Mouse (Mus musculus) ES-Bruce4 (cell line): ENCODE results near the gene Cers2. TPM values are rescaled to one million over a fixed set of nuclear protein-coding genes. Genes with fewer than 3 reads are reported as not detected.

Experiments
- H3K27ac ChIP-seq: 2 replicates; pipeline ENCODE4 v1.5.1; 2012; ENCODE audit warnings: low read length, inconsistent platforms; ENCODE audit not compliant: insufficient read depth
- H3K27me3 ChIP-seq: 2 replicates; pipeline ENCODE4 v1.6.1; 2012; ENCODE audit warnings: mild to moderate bottlenecking, low read length, inconsistent platforms; ENCODE audit not compliant: control insufficient read depth, poor library complexity, insufficient read depth, severe bottlenecking
- H3K36me3 ChIP-seq: 2 replicates; pipeline ENCODE4 v1.6.1; 2012; ENCODE audit warnings: inconsistent platforms, mild to moderate bottlenecking, low read length, moderate library complexity; ENCODE audit not compliant: control insufficient read depth, poor library complexity, insufficient read depth, severe bottlenecking
- H3K4me1 ChIP-seq: one replicate; pipeline ENCODE4 v1.8.1; 2011; ENCODE audit warnings: low read length; ENCODE audit not compliant: control insufficient read depth, insufficient read depth
- H3K4me3 ChIP-seq: 2 replicates; pipeline ENCODE4 v1.5.1; 2011; ENCODE audit warnings: low read depth, mild to moderate bottlenecking, low read length
- H3K9ac ChIP-seq: 2 replicates; pipeline ENCODE4 v1.6.1; 2012; ENCODE audit warnings: low read depth, mild to moderate bottlenecking, inconsistent platforms; ENCODE audit not compliant: poor library complexity, severe bottlenecking
- H3K9me3 ChIP-seq: replicated peaks from 2 replicates; pipeline ENCODE4 v1.6.1; 2012; ENCODE audit warnings: mild to moderate bottlenecking, low read length, inconsistent platforms; ENCODE audit not compliant: control insufficient read depth, poor library complexity, insufficient read depth, severe bottlenecking
- CTCF ChIP-seq: IDR thresholded peaks from one replicate; pipeline ENCODE4 v1.8.1; 2011; ENCODE audit warnings: low read depth, low read length
- EP300 ChIP-seq: IDR thresholded peaks from 2 replicates; pipeline ENCODE4 v1.6.1; 2011; ENCODE audit warnings: low read depth, low read length; ENCODE audit not compliant: insufficient read depth
- POLR2A ChIP-seq: IDR thresholded peaks from one replicate; pipeline ENCODE4 v1.8.1; 2011; ENCODE audit warnings: low read length; ENCODE audit not compliant: insufficient read depth
- polyA plus RNA-seq: library from polyadenylated mRNA; stranded (reverse); fragments of >200 nt; gene quantifications from 2 replicates; pipeline ENCODE4 v1.2.4, GENCODE M21; 2011; ENCODE audit warnings: low read depth; ENCODE audit not compliant: missing spikeins, insufficient read depth, insufficient read length

The Cers2 gene
- polyA plus RNA-seq, 1 experiment = 99.9 TPM

DNA sequence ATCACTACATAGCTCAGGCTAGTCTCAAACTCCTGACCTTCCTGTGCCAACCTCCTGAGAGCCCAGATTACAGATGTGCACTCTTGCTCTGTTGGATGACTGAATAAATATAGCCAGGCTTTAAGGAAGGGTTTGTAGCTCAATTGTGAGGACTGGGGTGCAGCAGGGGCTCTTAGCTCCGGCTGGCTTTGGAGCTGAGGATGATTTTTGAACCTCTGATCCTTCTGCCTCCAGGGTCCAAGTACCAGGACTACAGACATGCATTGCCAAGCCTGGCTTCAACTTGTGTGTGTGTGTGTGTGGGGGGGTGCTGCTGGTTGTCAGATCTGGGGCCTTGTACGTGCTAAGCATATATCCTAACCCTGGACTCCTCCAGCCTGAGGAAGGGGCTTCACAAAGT is 21.7 kb upstream of the Cers2 start:
- TF ChIP-seq POLR2A (no peak), EP300 (no peak), CTCF (no peak)
- Histone ChIP-seq H3K4me3 (no peak overlapping the region), H3K36me3 (peaks cover 20% of the 10 kb centered on the region), H3K9ac (no peak overlapping the region), H3K9me3 (no peaks in the 10 kb centered on the region), H3K27ac (no peak overlapping the region), H3K27me3 (no peaks in the 10 kb centered on the region), H3K4me1 (peaks cover 14% of the 10 kb centered on the region)

DNA sequence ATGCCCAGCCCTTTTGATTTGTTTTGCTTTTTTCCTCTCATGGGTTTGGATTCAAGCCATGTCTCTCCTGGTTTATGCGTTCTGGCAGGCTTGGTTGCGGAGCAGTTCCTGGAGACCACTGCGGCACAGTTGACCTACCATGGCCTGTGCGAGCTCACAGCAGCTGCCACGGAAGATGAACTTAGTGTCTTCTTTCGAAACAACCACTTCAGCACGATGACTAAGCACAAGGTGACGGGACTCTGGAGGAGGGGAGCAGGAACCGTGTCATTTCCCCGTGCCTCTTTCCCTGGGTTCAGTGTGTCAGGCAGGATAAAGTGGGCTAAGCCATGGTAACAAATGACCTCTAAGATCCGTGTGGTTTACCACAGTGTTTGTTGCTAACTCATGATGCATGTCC is 21.1 kb upstream of the Cers2 start:
- Histone ChIP-seq H3K36me3 (peaks cover 14% of the 10 kb centered on the region), H3K27me3 (no peaks in the 10 kb centered on the region), H3K4me1 (peaks cover 14% of the 10 kb centered on the region), H3K27ac (peak overlapping the region; percentile 53; the same call in 1 of the 2 replicates), H3K9me3 (no peaks in the 10 kb centered on the region), H3K9ac (no peak overlapping the region), H3K4me3 (no peak overlapping the region)
- TF ChIP-seq EP300 (no peak), POLR2A (no peak), CTCF (no peak)

DNA sequence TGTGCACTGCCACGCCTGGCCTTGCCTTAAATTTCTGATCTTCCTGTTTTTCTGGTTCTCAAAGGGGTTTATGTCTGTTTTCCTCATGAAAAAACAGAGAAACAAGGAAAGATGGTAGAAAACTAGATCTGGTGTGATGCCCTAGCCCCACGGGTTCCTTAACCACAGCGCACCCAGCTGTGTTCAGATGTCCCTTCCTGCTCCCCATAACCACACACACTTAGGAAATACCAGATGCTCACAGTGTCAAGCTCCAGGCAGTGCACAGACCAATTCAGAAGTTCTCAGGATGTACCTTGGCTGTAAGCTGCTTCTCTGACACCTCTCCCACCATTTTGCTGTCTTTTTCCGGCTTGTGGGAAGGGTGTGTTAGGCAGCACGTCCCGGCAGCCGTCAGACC is 20.3 kb upstream of the Cers2 start:
- Histone ChIP-seq H3K27ac (peak overlapping the region; percentile 53), H3K36me3 (peaks cover 12% of the 10 kb centered on the region), H3K9me3 (no peaks in the 10 kb centered on the region), H3K27me3 (no peaks in the 10 kb centered on the region), H3K4me1 (peaks cover 14% of the 10 kb centered on the region), H3K4me3 (no peak overlapping the region), H3K9ac (no peak overlapping the region)
- TF ChIP-seq POLR2A (no peak), CTCF (no peak), EP300 (no peak)

DNA sequence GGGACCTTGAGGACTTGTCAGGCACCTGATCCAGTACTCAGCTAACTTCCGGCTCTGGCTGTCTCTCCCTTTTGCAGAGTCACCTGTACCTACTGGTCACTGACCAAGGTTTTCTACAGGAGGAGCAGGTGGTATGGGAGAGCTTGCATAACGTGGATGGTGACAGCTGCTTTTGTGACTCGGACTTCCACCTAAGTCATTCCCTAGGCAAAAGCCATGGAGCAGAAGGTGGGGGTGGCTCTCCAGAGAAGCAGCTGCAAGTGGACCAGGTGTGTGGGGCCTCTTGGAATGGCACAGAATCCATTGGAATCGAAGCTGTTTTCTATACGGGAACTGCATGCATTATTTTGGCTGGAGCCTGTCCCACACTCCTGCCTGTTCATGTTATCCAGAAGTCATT is 19.9 kb upstream of the Cers2 start:
- Histone ChIP-seq H3K27me3 (no peaks in the 10 kb centered on the region), H3K9me3 (no peaks in the 10 kb centered on the region), H3K27ac (peak overlapping the region; percentile 11; the same call in 1 of the 2 replicates), H3K4me1 (peaks cover 14% of the 10 kb centered on the region), H3K9ac (no peak overlapping the region), H3K36me3 (peaks cover 12% of the 10 kb centered on the region), H3K4me3 (no peak overlapping the region)
- no peak for TF ChIP-seq CTCF
- TF ChIP-seq POLR2A = no peak
- no peak for TF ChIP-seq EP300

DNA sequence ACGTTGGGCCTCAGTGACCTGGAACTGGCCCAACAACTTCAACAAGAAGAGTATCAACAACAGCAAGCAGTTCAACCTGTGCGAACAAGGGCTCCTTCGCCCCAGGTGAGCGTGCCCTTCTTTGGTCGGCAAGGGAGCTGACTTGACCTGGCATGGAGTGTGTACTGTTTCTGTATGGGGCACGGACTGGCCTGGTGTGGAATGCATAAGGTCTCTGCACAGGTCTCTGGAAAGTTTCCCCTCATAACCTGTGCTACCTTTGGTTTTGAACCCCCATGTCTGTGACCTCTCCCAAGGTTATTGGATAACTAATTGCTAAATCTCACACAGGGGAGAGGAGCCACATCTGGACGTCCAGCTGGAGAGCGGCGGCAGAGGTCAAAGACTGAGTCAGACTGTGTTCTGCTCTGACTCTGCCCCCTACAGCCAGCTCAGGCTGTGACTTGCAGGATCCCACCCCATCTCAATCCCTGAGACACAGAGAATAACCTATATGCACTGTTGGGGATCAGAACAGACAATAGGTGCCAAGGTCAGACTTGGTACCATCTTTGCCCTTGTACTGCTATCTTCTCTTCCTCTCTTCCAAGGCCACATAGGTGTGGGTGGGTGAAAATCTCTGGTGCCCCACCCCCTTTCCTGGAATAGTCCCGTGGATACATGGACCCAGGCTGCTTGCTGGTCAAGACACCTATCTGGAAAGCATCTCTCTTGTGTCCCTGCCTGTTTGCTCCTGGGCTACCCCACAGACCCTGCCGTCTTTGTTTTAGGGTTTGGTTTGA is 19.1 kb upstream of the Cers2 start:
- Histone ChIP-seq H3K27me3 (no peaks in the 10 kb centered on the region), H3K36me3 (peaks cover 12% of the 10 kb centered on the region), H3K27ac (peak overlapping the region; percentile 63), H3K4me1 (peaks cover 14% of the 10 kb centered on the region), H3K9ac (no peak overlapping the region), H3K9me3 (no peaks in the 10 kb centered on the region), H3K4me3 (no peak overlapping the region)
- TF ChIP-seq POLR2A (no peak), EP300 (no peak), CTCF (no peak)

DNA sequence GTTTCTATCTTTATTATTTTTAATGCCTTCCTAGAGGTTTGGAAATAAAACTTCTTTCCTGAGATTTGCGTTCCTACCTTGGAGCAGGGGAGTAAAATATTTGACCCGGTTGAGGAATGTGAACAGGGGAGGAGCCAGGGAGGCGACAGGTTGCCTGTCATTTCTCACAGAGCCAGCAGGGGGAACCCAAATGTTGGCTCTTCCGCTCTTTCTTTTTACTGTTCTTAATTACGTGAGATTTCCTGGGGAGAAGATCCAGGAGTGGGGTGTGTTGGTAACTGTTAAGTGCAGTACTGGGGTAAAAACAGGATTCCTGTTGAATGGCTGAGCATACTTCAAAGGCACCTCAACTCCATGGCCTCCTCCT is 18.5 kb upstream of the Cers2 start:
- peak overlapping the region; percentile 21; the same call in 1 of the 2 replicates for H3K27ac ChIP-seq
- H3K9ac ChIP-seq = no peak overlapping the region
- peaks cover 12% of the 10 kb centered on the region for H3K36me3 ChIP-seq
- TF ChIP-seq EP300 (no peak), CTCF (peak; percentile 53), POLR2A (no peak)
- H3K4me1 ChIP-seq = peaks cover 10% of the 10 kb centered on the region
- no peaks in the 10 kb centered on the region for H3K9me3 ChIP-seq
- H3K4me3 ChIP-seq = no peak overlapping the region
- no peaks in the 10 kb centered on the region for H3K27me3 ChIP-seq
